Mouse (Mus musculus) frontal cortex, postnatal 10 days (tissue): ENCODE measurements around the gene Nabp2.

ENCODE experiments used
- DNase-seq, 2 experiments: peaks; one replicate each; pipeline ENCODE4 v3.0.0; 2022; ENCODE audit warnings: low spot score in 2 of 2, mixed read lengths in 1 of 2

The Nabp2 gene

GRCm38 (mm10) chr10:128359226-128359625 lies 52.1 kb downstream of the Nabp2 start:
- no peak for DNase-seq

- no peak for DNase-seq
These were observed 52.5 kb downstream of the Nabp2 start for GRCm38 (mm10) chr10:128358796-128359195.
